Mouse (Mus musculus) liver, embryonic 14.5 days (tissue): ENCODE measurements around the gene Cox10. TPM values are rescaled to one million over a fixed set of nuclear protein-coding genes. Genes with fewer than 3 reads are reported as not detected.
A peak's percentile ranks its signal among the peaks of the same experiment; 100 is the strongest.

Source experiments
- ATAC-seq: fragments of 200-750 bp; cut with Nextera tagmentation; 2 replicates; pipeline ENCODE4 v1.8.0; 2017; ENCODE audit warnings: moderate number of reproducible peaks, mild to moderate bottlenecking, moderate library complexity; ENCODE audit not compliant: insufficient read depth
- DNase-seq, 3 experiments: peaks; one replicate each; pipeline ENCODE4 v3.0.0-alpha.2; 2012 to 2013; ENCODE audit warnings: low read depth in 3 of 3, low spot score in 3 of 3
- H3K27ac ChIP-seq: fragments of 300-500 bp; sonication (generic); 2 replicates; pipeline ENCODE4 v1.5.1; 2014; ENCODE audit warnings: moderate library complexity, mild to moderate bottlenecking, control low read depth, inconsistent platforms
- H3K27me3 ChIP-seq: fragments of 300-500 bp; sonication (generic); 2 replicates; pipeline ENCODE4 v1.6.1; 2014; ENCODE audit warnings: mild to moderate bottlenecking, low read length, moderate library complexity; ENCODE audit not compliant: control insufficient read depth, insufficient read depth
- H3K36me3 ChIP-seq: fragments of 300-500 bp; sonication (generic); replicated peaks from 2 replicates; pipeline ENCODE4 v1.6.1; 2014; ENCODE audit warnings: low read depth; ENCODE audit not compliant: control insufficient read depth, insufficient read depth
- H3K4me1 ChIP-seq, 2 experiments: fragments of 200-500 bp in 1 of 2; fragments of 300-500 bp in 1 of 2; sonication (generic) in 1 of 2; replicated peaks; 2 replicates each; pipeline ENCODE4 v1.6.1; 2012 to 2014; ENCODE audit warnings: antibody characterized with exemption in 1 of 2, inconsistent platforms in 1 of 2, low read length in 1 of 2; ENCODE audit not compliant: control insufficient read depth in 2 of 2, insufficient read depth in 2 of 2
- H3K4me2 ChIP-seq: fragments of 300-500 bp; sonication (generic); 2 replicates; pipeline ENCODE4 v1.6.1; 2014; ENCODE audit warnings: low read depth, mild to moderate bottlenecking, control low read depth, moderate library complexity
- H3K4me3 ChIP-seq, 2 experiments: fragments of 200-500 bp in 1 of 2; fragments of 300-500 bp in 1 of 2; sonication (generic) in 1 of 2; 2 replicates each; pipeline ENCODE4 v1.5.1; 2012 to 2014; ENCODE audit warnings: low read depth in 2 of 2, low read length in 2 of 2, mild to moderate bottlenecking in 2 of 2, control low read depth in 1 of 2, inconsistent platforms in 1 of 2, moderate library complexity in 1 of 2; ENCODE audit not compliant: insufficient read depth in 1 of 2
- H3K9ac ChIP-seq: fragments of 300-500 bp; sonication (generic); replicated peaks from 2 replicates; pipeline ENCODE4 v1.6.1; 2014; ENCODE audit warnings: mild to moderate bottlenecking, control low read depth, moderate library complexity
- H3K9me3 ChIP-seq: fragments of 300-500 bp; sonication (generic); 2 replicates; pipeline ENCODE4 v1.6.1; 2016; ENCODE audit warnings: low read length, mixed read lengths; ENCODE audit not compliant: control insufficient read depth
- CTCF ChIP-seq: IDR thresholded peaks from 2 replicates; pipeline ENCODE4 v1.5.1; 2016; ENCODE audit warnings: antibody characterized with exemption, low read depth, control low read depth
- EP300 ChIP-seq: IDR thresholded peaks from 2 replicates; pipeline ENCODE4 v1.6.1; 2016; ENCODE audit warnings: antibody characterized with exemption, low read depth
- WGBS: fragments of 180-500 bp; shearing (Covaris S2); extraction: QIAGEN DNeasy Blood & Tissue Kit; methylation state at CpG from one replicate; pipeline ENCODE4 v1.1.7; 2014; ENCODE audit not compliant: insufficient replicate concordance; 5-methylcytosine and 5-hydroxymethylcytosine counted together
- polyA plus RNA-seq, 2 experiments: library from polyadenylated mRNA; depleted of rRNA in 1 of 2; stranded (reverse) in 1 of 2; unstranded in 1 of 2; fragments of >200 nt; fragmentation: Nextera tagmentation in 1 of 2; extraction: Ambion mirVana in 1 of 2; gene quantifications; 2 replicates each; pipeline versions ENCODE4 v1.2.1 to v1.2.3; 2012 to 2014

The Cox10 gene
- polyA plus RNA-seq, 2 experiments, result 4.3 to 9.2 TPM

GRCm38 (mm10) chr11:64004152-64004551 lies 75.1 kb downstream of the Cox10 start:
- peaks cover 21 to 23% of the 10 kb centered on the region in 2 experiments for H3K4me1 ChIP-seq
- no peak for DNase-seq
- no peaks in the 10 kb centered on the region for H3K9me3 ChIP-seq
- H3K27ac ChIP-seq, result no peak overlapping the region
- no peaks in the 10 kb centered on the region for H3K27me3 ChIP-seq
- WGBS, result 86% methylated on average over 4 of the region's 4 CpGs
- H3K36me3 ChIP-seq, result no peaks in the 10 kb centered on the region
- no peak for TF ChIP-seq EP300
- TF ChIP-seq CTCF, result no peak
- no peak overlapping the region for H3K9ac ChIP-seq
- no peak overlapping the region for H3K4me3 ChIP-seq
- no peak overlapping the region for H3K4me2 ChIP-seq
- ATAC-seq, result no peak

GRCm38 (mm10) chr11:64003484-64003883 lies 75.8 kb downstream of the Cox10 start:
- DNase-seq (peak in 2 of 3 experiments; percentile 26 to 27), ATAC-seq (peak; percentile 67)
- H3K4me3 ChIP-seq, result no peak overlapping the region
- 54% methylated on average over 3 of the region's 3 CpGs for WGBS
- no peaks in the 10 kb centered on the region for H3K27me3 ChIP-seq
- H3K9me3 ChIP-seq, result no peaks in the 10 kb centered on the region
- H3K9ac ChIP-seq, result no peak overlapping the region
- TF ChIP-seq CTCF (no peak), EP300 (no peak; the same call in 1 of the 2 replicates)
- no peak overlapping the region for H3K4me2 ChIP-seq
- no peak overlapping the region for H3K27ac ChIP-seq
- H3K36me3 ChIP-seq, result no peaks in the 10 kb centered on the region
- H3K4me1 ChIP-seq, result peaks cover 21 to 23% of the 10 kb centered on the region in 2 experiments

GRCm38 (mm10) chr11:64002629-64003028 lies 76.6 kb downstream of the Cox10 start:
- ATAC-seq (peak; percentile 57), DNase-seq (peak in 1 of 3 experiments; percentile 24)
- WGBS, result 19% methylated on average over 2 of the region's 2 CpGs

GRCm38 (mm10) chr11:64001111-64001510 lies 78.2 kb downstream of the Cox10 start:
- DNase-seq (no peak), ATAC-seq (no peak)
- H3K9me3 ChIP-seq, result no peaks in the 10 kb centered on the region
- H3K4me3 ChIP-seq, result no peak overlapping the region
- no peak overlapping the region for H3K27ac ChIP-seq
- H3K36me3 ChIP-seq, result no peaks in the 10 kb centered on the region
- no peak overlapping the region for H3K4me2 ChIP-seq
- H3K4me1 ChIP-seq, result peaks cover 17 to 23% of the 10 kb centered on the region in 2 experiments
- 76% methylated on average over 2 of the region's 2 CpGs for WGBS
- H3K9ac ChIP-seq, result no peak overlapping the region
- no peaks in the 10 kb centered on the region for H3K27me3 ChIP-seq
- TF ChIP-seq CTCF, result no peak
- TF ChIP-seq EP300, result no peak

More at GRCm38 (mm10) chr11:64002629-64003028, 76.6 kb downstream of the Cox10 start:
- Histone ChIP-seq H3K4me3 (no peak overlapping the region), H3K27ac (no peak overlapping the region), H3K9ac (no peak overlapping the region), H3K4me2 (no peak overlapping the region), H3K27me3 (no peaks in the 10 kb centered on the region), H3K9me3 (no peaks in the 10 kb centered on the region), H3K4me1 (peaks cover 21 to 23% of the 10 kb centered on the region in 2 experiments), H3K36me3 (no peaks in the 10 kb centered on the region)
- TF ChIP-seq EP300 (no peak), CTCF (no peak)

GRCm38 (mm10) chr11:64000200-64000794 lies 79.0 kb downstream of the Cox10 start:
- ATAC-seq, result no peak
- TF ChIP-seq CTCF (no peak), EP300 (no peak)

More at GRCm38 (mm10) chr11:64000200-64000794, 79.0 kb downstream of the Cox10 start:
- Histone ChIP-seq H3K36me3 (no peaks in the 10 kb centered on the region), H3K9ac (no peak overlapping the region), H3K4me2 (no peak overlapping the region), H3K9me3 (no peaks in the 10 kb centered on the region), H3K27me3 (no peaks in the 10 kb centered on the region), H3K4me1 (peaks cover 17 to 23% of the 10 kb centered on the region in 2 experiments), H3K4me3 (no peak overlapping the region), H3K27ac (no peak overlapping the region)
- DNase-seq, result no peak
- 62% methylated on average over 5 of the region's 5 CpGs for WGBS
